Mouse (Mus musculus) lung, postnatal 14 days (tissue): ENCODE data around the gene Rxfp1.
"Not testable (repeated sequence)": the region's sequence is repeated elsewhere in the genome, so short reads cannot be mapped to it uniquely, and the experiment has no call there.

Source experiments
- DNase-seq: peaks from one replicate; pipeline ENCODE4 v3.0.0; 2021

Gene Rxfp1

DNA sequence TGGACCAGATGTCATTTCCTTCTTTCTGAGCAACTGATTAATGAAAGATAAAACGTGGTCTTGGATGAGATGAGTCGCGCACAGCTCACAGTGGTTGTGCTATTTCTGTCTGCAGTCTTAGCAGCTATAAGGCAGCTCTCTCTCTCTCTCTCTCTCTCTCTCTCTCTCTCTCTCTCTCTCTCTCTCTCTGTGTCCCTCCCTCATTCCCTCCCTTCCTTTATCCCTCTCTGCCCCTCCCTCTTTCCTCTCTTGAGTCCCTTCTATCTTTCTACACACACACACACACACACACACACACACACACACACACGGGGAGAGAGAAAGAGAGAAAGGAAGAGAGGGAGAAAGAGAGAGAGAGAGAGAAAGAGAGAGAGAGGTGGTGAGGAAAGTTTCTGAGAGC lies at the start of gene Rxfp1:
TSS of gene Rxfp1 (minus strand) at position 101 of the 400 bp plus-strand sequence.
- no peak for DNase-seq

DNA sequence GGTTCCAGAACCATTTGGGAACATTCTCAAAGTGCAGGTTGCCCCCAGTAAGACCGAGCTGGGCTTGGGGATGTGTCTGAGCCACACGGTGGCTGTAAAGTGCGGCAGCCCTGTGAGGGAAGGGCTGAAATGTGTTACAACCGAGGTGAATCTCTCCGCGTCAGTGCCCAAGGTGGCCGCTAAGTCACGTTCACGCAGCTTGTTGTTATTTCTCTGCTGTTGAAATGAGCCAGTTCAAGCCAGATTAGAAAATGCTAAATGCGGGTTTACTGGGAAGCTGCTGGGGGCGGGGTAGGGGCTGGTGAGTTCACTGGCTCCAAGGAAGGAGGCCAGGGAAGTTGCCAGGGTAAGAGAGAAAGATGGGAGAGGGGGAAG lies 46.7 kb upstream of the Rxfp1 start:
- no peak for DNase-seq

DNA sequence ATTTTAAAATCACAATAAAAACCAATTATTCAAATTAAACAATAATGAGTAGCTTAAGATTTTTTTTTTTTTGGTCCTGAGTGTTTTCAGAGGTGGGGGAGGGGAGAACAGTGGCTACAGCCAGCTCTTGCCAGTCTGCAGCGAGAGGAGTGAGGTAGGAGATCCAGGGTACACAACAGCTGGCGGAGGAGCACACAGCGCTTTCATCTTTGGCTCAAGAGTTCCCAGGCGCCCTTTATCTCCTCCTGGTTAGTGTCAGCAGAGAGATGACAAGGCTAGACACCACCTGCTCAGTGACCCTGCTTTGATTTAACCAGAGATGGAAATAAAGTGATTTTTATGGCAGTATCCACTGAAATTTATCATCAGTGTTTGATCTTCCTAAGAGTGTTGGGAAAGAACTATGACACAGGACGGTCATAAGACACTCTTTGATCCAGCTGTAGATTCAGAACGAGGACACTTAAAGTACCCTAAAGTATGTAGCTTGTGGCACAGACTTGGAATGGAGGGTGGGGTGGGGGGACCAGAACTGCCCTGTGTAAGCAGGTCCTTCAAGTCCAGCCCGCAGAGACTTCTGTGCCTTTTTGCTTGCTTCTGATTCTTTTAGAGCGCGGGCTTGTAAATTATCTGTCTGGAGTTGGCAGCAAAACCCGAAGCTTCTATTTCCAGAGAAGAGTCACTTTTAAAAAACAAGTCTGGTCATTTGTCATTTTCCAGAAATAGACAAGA lies 46.1 kb upstream of the Rxfp1 start:
- DNase-seq = no peak

DNA sequence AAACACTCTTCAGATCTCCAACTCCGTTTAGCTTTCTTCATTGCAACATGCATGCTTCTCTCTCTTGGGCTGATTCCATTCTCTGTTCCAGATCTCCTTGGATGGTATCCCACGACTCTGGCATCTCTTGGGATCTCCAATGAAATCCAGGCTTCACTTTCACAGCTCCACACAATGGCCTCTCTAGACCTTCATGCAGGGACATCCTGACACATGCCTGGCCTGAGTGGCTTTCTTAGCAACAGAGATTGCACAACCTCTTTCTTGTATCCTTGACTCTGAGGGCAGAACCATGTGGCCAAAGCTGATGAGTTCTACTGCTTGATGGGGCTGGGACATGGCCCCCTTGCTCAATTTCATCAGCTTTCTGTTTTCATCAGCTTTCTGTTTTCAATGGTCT lies 35.0 kb upstream of the Rxfp1 start:
- DNase-seq = no peak

DNA sequence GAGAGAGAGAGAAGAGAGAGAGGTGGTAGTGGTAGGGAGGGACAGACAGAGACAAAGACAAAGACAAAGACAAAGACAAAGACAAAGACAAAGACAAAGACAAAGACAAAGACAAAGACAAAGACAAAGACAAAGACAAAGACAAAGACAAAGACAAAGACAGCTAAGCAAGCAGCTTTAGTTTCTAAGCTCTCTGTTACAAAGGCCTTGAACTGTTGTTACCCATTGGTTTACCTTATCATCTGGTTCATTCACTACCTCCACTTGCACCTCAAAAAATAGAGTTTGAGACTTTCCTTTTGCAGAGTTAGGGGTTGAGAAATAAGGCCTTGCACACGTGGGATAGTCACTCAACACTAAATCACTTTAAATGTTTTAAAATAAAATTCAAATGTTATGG lies 16.1 kb upstream of the Rxfp1 start:
- DNase-seq = no peak

DNA sequence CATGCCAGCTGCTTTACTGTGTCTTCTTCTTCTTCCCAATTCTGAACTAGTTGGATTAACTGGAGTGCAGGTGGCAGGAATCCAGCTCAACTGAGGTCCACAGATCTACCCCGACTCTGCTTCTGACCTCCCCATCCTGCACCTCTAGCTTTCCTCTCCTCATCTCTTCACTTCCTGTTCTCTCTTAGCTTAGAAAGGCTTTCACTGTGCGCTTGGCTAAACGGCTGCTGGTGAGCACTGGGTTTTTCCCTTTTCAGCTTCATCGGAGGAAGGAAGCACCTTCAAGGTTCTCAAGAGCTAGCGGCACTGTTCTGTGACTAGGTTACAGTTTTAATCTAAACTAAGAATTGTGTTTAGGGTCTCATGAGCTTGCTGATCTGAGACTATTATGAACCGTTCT lies 8.9 kb upstream of the Rxfp1 start:
- no peak for DNase-seq

DNA sequence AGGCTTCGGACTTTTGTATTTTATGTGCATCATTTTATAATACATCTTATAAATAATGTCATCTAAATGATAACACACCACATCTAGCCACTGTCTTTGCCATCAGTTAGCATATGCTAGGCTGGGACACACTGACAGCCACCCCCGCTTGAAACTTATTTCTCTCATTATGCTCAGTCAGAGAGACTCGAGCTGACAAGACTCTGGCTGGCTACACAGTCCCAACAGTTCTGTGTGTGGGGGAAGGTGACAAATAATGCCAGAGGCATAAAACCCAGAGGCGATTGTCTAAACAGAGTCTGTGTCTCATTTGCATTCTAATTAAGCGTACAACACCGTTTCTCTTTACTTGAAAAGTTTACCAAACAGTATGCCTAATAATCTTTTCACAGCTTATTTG lies 7.4 kb upstream of the Rxfp1 start:
- DNase-seq = no peak

DNA sequence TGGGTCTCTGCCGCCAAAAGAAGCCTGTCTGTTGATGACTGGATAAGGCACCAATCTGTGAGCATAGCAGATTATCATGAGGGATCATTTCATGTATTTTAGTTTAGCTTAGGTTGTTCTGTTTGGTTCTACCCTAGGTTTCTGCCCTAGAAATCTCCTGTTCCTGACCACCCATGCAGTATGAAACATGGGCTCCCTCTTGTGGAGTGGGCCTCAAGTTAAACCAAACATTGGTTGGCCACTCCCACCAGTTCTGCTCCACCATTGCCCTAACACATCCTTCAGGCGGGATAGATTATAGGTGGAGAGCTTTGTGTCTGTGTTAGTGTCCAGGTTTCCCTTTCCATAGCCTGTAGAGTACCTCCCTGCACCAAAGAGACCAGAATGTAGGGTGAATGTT lies 6.7 kb upstream of the Rxfp1 start:
- DNase-seq = no peak

DNA sequence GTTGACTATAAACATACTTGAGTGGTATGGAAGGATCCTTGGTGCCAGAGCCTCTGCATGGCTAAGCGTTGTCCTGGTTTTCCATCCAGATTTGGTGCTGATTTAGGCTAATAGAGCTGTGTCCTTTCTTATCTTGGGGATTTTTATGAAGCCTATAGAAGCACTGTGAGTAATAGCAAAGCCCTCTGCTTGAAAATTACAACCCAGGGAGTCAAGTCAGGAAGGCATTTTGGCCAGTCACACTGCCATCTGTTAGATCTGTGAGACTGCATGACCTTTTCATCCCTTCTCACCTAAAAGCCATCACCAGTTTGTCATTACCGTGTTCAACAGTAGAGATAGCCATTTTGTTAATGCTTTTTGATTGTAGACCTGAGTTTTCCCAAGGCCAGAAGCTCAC lies 2.7 kb upstream of the Rxfp1 start:
- DNase-seq = no peak

DNA sequence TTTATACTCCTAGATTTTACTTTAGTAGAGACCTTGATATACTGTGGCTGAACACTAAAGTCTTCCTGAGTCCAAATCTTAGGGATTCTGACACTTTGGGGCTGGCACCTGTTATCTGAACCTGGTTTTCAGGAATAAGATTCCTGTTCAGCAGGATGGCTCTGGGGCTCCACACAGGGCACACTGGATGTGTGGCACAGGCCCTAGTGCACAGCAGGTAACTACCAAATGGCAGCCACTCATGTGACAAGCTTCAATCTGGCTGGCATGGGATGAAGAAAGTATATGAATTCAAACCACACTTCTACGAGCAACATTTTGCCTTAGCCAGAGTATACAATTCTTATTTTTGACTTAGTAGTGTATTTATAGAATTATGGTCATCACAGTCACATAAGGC lies 771 bp upstream of the Rxfp1 start:
- DNase-seq = no peak

DNA sequence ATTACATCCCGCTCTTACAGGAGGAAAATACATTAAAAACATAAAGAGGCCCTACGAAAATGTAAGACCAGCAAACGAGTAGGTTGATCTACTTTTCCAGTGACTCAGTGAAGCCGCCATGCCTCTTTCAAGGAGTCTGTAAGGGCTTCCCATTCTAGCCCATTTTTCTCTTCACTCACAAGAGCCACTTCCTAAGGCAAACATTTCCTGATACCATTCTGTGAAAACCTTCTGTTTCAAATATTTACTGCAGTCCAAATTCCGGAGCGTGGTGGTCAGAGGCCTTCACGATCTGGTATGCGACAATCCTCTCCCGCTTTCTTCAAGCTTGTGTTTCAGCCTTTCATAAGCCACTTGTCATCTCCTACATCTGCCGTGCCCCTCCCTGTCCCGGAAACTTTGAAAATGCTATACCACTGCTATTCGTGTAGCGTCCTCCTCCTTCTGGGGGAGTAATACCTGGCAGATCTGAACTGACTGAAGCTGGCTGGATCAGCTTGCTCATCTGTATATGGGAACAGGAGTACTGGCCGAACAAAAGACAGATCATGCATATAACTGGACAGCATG lies 11.1 kb downstream of the Rxfp1 start:
- DNase-seq = no peak

DNA sequence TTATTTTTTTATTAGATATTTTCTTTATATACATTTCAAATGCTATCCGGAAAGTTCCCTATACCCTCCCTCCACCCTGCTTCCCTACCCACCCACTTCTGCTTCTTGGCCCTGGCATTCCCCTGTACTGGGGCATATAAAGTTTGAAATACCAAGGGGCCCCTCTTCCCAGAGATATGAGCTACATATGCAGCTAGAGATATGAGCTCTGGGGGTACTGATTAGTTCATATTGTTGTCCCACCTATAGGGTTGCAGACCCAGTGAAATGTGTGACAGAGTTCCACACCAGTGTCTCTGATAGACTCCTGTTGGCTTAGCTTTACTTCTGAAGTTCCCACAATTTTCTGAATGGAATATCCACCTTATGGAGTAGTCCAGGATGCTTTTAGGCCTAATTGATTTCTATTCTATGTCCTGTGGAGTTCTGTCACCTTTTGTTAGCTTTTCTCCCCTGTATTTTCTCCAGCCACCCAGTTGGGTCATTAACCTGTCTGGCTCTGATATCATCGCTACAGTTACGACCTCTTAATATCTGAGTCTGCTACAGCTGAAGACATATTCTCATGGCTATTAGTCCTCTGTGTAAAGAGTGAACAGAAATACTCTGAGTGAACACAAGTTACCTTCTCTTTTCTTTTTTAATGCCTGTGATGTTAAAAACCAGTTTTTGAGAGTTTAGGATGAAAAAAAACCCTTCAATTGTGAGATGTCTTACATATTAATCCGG lies 16.8 kb downstream of the Rxfp1 start:
- no peak for DNase-seq

DNA sequence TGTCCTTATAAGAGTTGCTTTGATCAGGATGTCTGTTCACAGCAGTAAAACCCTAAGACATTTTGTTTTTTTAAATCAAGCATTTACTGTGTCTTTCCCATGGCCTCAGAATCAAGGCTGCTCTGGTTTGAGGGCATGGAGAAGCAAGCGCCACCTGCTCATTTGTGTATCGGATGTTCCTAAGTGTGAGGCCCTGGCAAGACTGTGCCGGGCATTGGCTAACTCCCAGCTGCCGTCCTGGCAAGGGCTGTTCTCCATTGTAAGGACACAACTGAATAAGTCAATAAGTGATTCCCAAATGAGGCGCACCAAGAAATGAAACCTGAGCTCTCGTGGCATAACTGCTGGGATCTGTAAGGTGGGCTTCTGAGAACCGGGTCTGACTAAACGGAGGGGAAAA lies 31.2 kb downstream of the Rxfp1 start:
- no peak for DNase-seq

DNA sequence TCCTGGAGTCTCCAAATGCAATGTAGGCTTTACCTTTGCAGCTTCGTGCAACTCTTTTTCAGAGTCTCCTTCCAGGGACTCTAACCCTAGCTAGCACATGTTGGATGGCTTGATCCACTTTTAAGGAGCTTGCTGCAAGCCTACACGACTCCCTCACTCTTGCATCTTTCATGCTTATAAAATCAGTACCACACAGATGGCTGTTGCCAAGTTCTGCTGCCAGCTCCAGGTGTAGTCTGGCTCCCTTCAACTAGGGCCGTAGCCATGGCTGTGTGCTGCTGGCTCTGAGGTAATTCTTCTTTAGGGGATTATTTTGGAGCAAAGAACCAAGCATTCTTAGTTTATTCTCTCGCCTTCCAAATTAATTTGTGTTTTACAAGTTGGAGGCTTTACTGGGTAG lies 34.5 kb downstream of the Rxfp1 start:
- no peak for DNase-seq

DNA sequence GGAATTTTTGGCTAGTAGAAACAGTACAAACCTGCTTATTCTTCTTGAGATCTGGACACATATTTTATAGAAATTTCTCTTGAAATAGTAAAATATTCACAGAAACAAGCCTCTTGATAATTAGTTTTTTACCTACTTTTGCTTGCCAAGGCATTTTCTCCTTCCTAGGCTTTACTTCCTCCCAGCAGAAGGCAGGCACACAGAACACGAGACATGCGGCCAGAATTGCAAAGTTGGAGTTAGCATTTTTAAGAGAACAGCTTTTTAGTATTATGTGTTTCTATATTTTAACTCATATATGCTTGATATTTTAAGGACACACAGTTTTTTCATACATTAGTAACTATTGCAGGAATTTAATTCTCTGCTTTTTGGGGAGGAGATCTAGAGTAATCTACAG lies 45.7 kb downstream of the Rxfp1 start:
- DNase-seq = no peak

DNA sequence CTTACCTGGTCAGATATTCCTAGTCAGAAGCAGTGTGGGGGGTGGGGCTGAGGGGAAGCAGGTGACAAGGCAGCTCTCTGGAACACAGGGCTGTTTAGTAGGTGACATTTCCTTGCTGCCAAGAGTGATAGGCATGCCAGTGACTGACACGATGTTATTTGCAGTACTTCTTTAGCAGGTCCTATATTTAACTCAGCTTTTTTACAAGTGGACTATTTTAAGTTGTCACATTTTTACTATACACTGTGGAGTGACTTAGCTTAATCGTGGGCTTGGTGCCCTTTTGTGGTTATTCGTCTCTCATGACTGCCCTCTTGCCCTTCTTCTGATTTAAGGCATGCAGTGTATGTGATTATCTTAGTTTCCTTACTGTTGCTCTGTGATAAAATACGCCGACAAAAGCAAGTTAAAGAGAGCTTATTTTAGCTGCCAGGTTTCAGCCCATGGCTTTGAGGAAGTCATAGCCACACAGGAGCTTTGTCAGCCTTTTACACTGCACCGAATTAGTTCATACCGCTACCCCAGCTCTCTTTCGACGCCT lies 47.5 kb downstream of the Rxfp1 start:
- no peak for DNase-seq

DNA sequence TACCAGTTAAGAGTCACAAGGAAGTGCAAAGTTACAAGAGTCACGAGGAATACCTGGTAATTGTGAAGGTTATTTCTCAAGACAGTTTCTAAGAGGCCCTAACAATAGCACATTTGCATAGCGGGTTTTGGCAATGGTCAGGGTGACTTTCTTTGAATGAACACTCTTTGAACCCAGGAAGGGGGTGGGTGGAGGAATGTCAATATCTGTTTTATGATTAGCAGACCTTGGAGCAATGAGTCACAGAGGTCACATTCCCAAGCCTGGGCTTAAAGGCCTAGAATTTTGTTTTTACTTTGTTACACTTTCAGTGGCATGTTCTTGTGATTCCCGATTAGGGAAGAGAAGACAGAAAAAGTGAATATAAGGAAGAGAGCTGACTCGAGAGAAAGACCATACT lies 49.6 kb downstream of the Rxfp1 start:
- DNase-seq = not testable (repeated sequence)

DNA sequence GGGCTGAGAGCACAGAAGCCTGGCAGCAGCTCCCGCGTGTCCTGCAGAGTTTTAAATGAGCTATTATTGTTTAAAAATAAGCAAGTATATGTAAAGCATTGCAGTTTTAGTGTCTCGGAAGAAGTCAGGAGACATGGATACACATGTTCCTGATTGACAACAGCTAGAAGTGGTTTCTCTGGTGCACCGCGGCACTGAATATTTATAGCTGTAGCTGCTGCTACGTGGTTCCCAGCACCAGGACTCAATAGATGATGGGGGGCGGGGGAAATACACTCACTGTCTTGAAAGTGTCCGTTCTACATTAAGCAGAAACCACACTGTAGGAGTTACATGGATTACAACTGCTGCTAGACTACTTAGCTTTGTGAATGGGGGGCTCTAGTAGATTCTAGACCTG lies 54.2 kb downstream of the Rxfp1 start:
- DNase-seq = no peak

DNA sequence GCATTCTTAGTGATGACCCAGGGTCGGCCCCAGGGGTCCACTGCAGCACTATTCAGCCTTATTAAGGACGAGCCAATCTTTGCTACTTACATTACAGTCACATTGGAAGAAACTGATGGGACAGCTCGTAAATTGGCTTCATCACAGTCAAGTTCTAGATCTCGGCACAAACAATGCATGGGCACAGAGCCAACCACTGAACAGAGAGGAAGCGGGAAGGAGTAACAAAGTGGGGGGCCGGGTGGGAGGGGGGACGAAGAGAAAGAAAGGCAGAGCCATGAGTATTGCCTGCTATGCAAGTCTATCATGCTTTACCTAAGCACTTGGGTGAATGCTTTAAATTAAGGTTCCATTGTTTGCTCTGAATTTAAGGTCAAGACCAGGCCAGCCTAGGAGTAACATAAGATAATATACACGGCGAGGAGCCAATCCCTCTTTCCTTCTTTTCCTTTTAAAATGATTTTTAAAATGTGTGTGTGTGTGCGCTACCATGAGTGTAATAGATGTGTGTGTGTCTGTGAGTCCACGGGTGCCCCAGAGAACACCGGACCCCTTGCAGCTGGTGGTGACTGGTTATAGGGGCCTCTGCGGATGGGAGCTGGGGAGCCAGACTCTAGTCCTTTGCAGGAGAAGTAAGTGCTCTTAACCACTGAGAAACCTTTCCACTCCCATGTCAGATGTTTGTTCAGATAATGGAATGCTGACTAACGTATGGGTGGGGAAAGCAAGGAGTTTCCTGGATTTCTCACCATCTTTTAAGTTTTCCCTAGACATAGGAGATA lies 55.1 kb downstream of the Rxfp1 start:
- DNase-seq = peak; percentile 64

DNA sequence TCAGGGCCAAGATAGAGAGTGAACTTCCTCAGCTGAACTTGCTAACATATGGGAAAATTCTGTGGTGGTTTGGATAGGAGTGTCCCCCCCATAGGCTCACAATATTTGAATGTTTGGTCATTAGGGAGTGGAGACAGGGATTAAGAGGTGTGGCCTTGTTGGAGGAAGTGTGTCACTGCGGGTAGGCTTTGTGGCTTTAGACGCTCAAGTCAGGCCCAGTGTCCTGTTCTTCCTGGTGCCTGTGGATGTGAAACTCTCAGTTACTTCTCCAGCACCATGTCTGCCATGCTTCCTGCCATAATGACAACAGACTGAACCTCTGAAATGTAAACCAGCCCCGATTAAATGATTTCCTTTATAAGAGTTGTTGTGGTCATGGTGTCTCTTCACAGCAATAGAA lies 61.3 kb downstream of the Rxfp1 start:
- DNase-seq = no peak

DNA sequence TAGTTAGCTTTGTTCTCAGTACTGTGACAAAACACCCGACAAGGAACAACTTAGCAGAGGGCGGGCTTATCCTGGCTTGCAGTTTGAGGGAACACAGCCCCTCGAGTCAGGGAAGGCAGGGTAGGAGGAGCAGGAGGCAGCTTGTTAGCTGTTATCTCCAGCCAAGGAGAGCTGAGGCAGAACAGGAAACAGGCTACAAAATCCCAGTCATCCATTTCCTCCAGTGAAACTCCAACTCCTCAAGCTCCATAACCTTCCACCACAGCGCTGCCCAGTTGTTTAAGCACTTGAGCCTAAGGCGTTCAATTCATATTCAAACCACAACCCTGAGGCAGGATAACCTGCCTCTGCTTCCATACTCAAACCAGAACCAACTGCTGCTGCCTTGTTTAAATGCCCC lies 63.0 kb downstream of the Rxfp1 start:
- DNase-seq = no peak

DNA sequence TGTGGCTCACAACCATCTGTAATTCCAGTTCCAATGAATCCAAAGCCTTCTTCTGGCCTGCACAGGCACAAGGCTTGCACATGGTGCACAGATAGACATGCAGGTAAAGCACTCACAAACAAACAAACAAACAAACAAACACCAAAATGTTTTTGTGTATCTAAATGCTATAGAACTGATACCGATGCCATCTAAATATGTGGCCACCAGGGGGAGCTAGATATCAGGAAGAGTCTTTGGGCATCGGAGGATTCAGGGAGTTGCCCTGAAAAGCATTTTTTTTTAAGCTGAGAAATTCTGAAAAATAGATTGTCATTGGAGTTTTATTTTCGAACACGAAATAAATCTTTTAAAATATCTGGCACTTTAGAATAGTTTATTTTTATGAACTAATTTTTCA lies 64.6 kb downstream of the Rxfp1 start:
- peak; percentile 79 for DNase-seq

DNA sequence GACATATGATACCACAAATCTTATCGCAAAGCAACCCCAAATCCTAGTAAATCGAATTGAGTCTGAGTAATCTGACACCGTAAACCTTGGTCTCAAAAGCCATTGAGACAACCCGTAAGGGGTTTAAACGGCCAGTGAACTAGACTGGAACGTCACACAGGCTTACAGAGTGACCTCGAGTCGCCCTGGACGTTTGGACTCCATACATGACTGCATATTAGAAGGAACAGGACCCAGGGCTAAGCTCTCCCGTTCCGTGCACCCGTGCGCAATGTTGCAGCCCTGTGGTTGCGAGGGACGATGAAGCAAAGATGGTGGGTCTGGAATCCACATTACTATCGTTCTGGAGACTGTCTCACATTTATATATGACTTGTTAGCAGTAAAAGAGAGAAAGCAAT lies 65.5 kb downstream of the Rxfp1 start:
- DNase-seq = no peak
